Mouse (Mus musculus) MEL (cell line): ENCODE measurements around the gene Stox1. TPM values are rescaled to one million over a fixed set of nuclear protein-coding genes. Genes with fewer than 3 reads are reported as not detected.

Experiments used
- DNase-seq: peaks from one replicate; pipeline ENCODE4 v3.0.0; 2011; ENCODE audit warnings: low read depth, low spot score
- H3K27ac ChIP-seq: 2 replicates; pipeline ENCODE4 v1.5.1; 2012; ENCODE audit warnings: low read depth, mild to moderate bottlenecking, control low read depth, low read length, moderate library complexity; ENCODE audit not compliant: control insufficient read depth
- H3K27me3 ChIP-seq, 2 experiments: fragments of 150-350 bp in 1 of 2; sonication (generic) in 1 of 2; 2 replicates each; pipeline ENCODE4 v1.6.1; 2012; ENCODE audit warnings: low read length in 2 of 2, mild to moderate bottlenecking in 2 of 2, improper control_type of control experiment in 1 of 2, moderate library complexity in 1 of 2; ENCODE audit not compliant: insufficient read depth in 2 of 2, control insufficient read depth in 1 of 2
- H3K36me3 ChIP-seq, 2 experiments: 2 replicates each; pipeline ENCODE4 v1.6.1; 2012 to 2014; ENCODE audit warnings: low read length in 2 of 2, improper control_type of control experiment in 1 of 2, inconsistent platforms in 1 of 2, mild to moderate bottlenecking in 1 of 2; ENCODE audit not compliant: insufficient read depth in 2 of 2, control insufficient read depth in 1 of 2
- H3K4me1 ChIP-seq, 2 experiments: fragments of 150-350 bp in 1 of 2; sonication (generic) in 1 of 2; 2 replicates each; pipeline ENCODE4 v1.6.1; 2012; ENCODE audit warnings: low read length in 2 of 2, improper control_type of control experiment in 1 of 2, mild to moderate bottlenecking in 1 of 2; ENCODE audit not compliant: insufficient read depth in 2 of 2, control insufficient read depth in 1 of 2
- H3K4me3 ChIP-seq, 2 experiments: fragments of 150-350 bp in 1 of 2; sonication (generic) in 1 of 2; 2 replicates each; pipeline ENCODE4 v1.5.1; 2012; ENCODE audit warnings: low read depth in 2 of 2, low read length in 2 of 2, mild to moderate bottlenecking in 2 of 2, moderate library complexity in 2 of 2, control low read depth in 1 of 2, improper control_type of control experiment in 1 of 2; ENCODE audit not compliant: control insufficient read depth in 1 of 2, insufficient read depth in 1 of 2
- H3K79me2 ChIP-seq: 2 replicates; pipeline ENCODE4 v1.6.1; 2012; ENCODE audit warnings: mild to moderate bottlenecking, low read length, moderate library complexity; ENCODE audit not compliant: control insufficient read depth, poor library complexity, insufficient read depth
- H3K9ac ChIP-seq: 2 replicates; pipeline ENCODE4 v1.6.1; 2012; ENCODE audit warnings: low read depth, mild to moderate bottlenecking, control low read depth, low read length, moderate library complexity; ENCODE audit not compliant: control insufficient read depth, poor library complexity, severe bottlenecking
- H3K9me3 ChIP-seq: fragments of 150-350 bp; sonication (generic); replicated peaks from 2 replicates; pipeline ENCODE4 v1.6.1; 2012; ENCODE audit warnings: mild to moderate bottlenecking, low read length, improper control_type of control experiment, moderate library complexity; ENCODE audit not compliant: insufficient read depth
- BHLHE40 ChIP-seq: IDR thresholded peaks from 2 replicates; pipeline ENCODE4 v1.6.1; 2012; ENCODE audit warnings: low read depth, mild to moderate bottlenecking, inconsistent platforms, low read length, improper control_type of control experiment, borderline replicate concordance
- E2F4 ChIP-seq: IDR thresholded peaks from 2 replicates; pipeline ENCODE4 v1.6.1; 2011; ENCODE audit warnings: low read depth, low read length, improper control_type of control experiment, borderline replicate concordance
- ELF1 ChIP-seq: IDR thresholded peaks from 2 replicates; pipeline ENCODE4 v1.6.1; 2014; ENCODE audit warnings: low read depth, mild to moderate bottlenecking, inconsistent platforms, low read length, improper control_type of control experiment, moderate library complexity
- EP300 ChIP-seq, 2 experiments: IDR thresholded peaks; 2 replicates each; pipeline ENCODE4 v1.6.1; 2011; ENCODE audit warnings: improper control_type of control experiment in 2 of 2, low read length in 2 of 2, low read depth in 1 of 2, mild to moderate bottlenecking in 1 of 2
- ETS1 ChIP-seq: IDR thresholded peaks from 2 replicates; pipeline ENCODE4 v1.6.1; 2012; ENCODE audit warnings: low read depth, mild to moderate bottlenecking, inconsistent platforms, low read length, improper control_type of control experiment, moderate library complexity
- GATA1 ChIP-seq: IDR thresholded peaks from 2 replicates; pipeline ENCODE4 v1.6.1; 2011; ENCODE audit warnings: low read depth, low read length, improper control_type of control experiment
- HCFC1 ChIP-seq: IDR thresholded peaks from 2 replicates; pipeline ENCODE4 v1.6.1; 2012; ENCODE audit warnings: low read depth, mild to moderate bottlenecking, inconsistent platforms, low read length, improper control_type of control experiment, moderate library complexity
- MAX ChIP-seq: IDR thresholded peaks from 2 replicates; pipeline ENCODE4 v1.6.1; 2011; ENCODE audit warnings: low read length, improper control_type of control experiment
- MYC ChIP-seq: IDR thresholded peaks from 2 replicates; pipeline ENCODE4 v1.6.1; 2011; ENCODE audit warnings: low read depth, mild to moderate bottlenecking, low read length, improper control_type of control experiment, moderate library complexity
- NELFE ChIP-seq: IDR thresholded peaks from 2 replicates; pipeline ENCODE4 v1.6.1; 2011; ENCODE audit warnings: low read depth, low read length, improper control_type of control experiment
- POLR2AphosphoS2 ChIP-seq: IDR thresholded peaks from 2 replicates; pipeline ENCODE4 v1.6.1; 2011; ENCODE audit warnings: low read length, improper control_type of control experiment
- RAD21 ChIP-seq: IDR thresholded peaks from 2 replicates; pipeline ENCODE4 v1.6.1; 2011; ENCODE audit warnings: mild to moderate bottlenecking, low read depth, low read length, improper control_type of control experiment
- RCOR1 ChIP-seq: IDR thresholded peaks from 2 replicates; pipeline ENCODE4 v1.6.1; 2012; ENCODE audit warnings: low read depth, mild to moderate bottlenecking, inconsistent platforms, low read length, improper control_type of control experiment
- SIN3A ChIP-seq: IDR thresholded peaks from 2 replicates; pipeline ENCODE4 v1.6.1; 2012; ENCODE audit warnings: low read length, improper control_type of control experiment, inconsistent platforms
- TAL1 ChIP-seq: IDR thresholded peaks from 2 replicates; pipeline ENCODE4 v1.6.1; 2012; ENCODE audit warnings: mild to moderate bottlenecking, inconsistent platforms, low read length, moderate library complexity, mixed read lengths
- TCF12 ChIP-seq: IDR thresholded peaks from 2 replicates; pipeline ENCODE4 v1.6.1; 2014; ENCODE audit warnings: low read depth, mild to moderate bottlenecking, inconsistent platforms, low read length, improper control_type of control experiment, moderate library complexity
- polyA plus RNA-seq, 2 experiments: library from polyadenylated mRNA; stranded (reverse) in 1 of 2; unstranded in 1 of 2; fragments of >175 nt in 1 of 2; fragments of >200 nt in 1 of 2; gene quantifications; 2 replicates each; pipeline versions ENCODE4 v1.2.1 to v1.2.4; 2012; ENCODE audit warnings: low replicate concordance in 2 of 2, low read depth in 1 of 2; ENCODE audit not compliant: insufficient read length in 2 of 2, insufficient read depth in 1 of 2, missing spikeins in 1 of 2
- total RNA-seq: library from RNA; depleted of rRNA; stranded (reverse); fragments of 300-350 nt; gene quantifications from 2 replicates; pipeline ENCODE4 v1.2.3, GENCODE M21; 2012

Gene Stox1
- total and polyA plus RNA-seq, 3 experiments, result not detected

DNA sequence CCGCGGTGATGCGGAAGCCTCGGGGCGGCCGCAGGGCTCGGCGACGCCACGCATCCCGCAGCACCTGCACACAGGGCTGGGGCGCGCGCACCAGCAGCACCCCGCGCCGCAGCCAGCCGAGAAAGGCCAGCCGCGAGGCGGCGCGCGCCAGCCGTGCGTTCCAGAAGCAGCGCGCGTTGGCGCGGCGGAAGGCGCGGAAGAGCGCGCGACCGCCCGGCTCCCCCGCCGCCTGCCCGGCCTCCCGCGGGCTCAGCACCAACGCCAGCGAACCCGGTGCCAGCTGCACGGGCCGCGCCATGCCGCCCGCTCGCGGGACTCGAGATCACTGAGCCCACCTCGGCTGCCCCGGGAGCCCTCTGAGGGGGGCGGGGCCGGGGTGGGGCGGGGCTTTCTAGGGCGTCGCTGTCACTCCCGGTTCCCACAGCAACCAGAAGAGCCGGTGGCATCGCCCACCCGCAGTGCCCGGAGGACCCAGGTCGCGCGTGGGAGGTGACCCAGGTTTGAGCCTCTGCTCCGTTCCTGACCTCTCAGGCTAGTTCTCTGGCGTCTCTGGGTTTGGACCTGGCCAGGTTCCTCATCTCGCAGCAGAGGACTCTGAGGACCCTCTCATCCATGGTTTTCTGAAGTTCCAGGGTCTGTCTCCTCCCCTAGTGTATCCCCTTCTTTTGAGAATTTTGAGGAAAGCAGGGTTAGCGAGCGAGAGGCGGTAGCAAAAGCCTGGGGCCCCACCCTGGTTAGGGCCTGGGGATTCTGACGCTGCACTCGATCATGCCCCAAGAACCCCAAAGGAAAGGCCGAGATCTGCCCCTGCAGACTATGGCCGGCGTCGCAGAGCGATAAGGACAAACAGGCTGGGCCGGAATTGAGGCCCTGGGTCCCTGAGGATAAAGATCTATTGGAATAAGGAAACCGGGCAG is at the start of gene Stox1 (continued):
- TF ChIP-seq E2F4, result no peak
- no peak for TF ChIP-seq POLR2AphosphoS2
- no peak for TF ChIP-seq RCOR1
- TF ChIP-seq HCFC1, result no peak
- no peak for TF ChIP-seq NELFE
- TF ChIP-seq, all 39 proteins: peak for 5

DNA sequence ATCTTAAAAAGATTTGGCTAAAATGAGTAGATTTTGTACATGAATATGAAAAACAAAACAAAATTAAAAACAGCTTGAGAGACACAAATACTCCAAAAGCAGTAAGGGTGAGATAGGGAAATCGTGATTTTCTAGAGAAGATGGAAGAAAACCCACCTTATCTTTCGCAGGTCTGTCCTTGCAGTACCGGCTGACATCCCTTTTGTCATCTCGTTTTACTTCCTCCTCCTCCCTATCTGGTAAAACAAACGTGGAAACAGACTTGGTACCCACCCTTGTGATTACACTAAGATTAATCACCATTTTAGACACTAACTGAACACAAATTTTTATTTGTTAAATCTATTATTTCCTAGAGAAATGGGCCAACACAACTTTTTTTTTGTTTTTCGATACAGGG is 24.9 kb upstream of the Stox1 start:
- Histone ChIP-seq H3K4me3 (no peak overlapping the region), H3K4me1 (peaks cover 6 to 7% of the 10 kb centered on the region in 2 experiments), H3K9ac (no peak overlapping the region), H3K79me2 (no peaks in the 10 kb centered on the region), H3K9me3 (no peaks in the 10 kb centered on the region), H3K27ac (peak overlapping the region; percentile 37; the same call in 1 of the 2 replicates), H3K36me3 (peaks cover 14 to 55% of the 10 kb centered on the region in 2 experiments), H3K27me3 (no peaks in the 10 kb centered on the region)
- TF ChIP-seq ELF1, result 0 out of 2 replicates have a peak, but pooled peaks have one; percentile 21
- TF ChIP-seq GATA1, result peak; percentile 92
- peak; percentile 93 for TF ChIP-seq RCOR1
- TF ChIP-seq EP300 (IDR thresholded peaks at IDR 0.05; ENCODE audit: low read depth in 1 of 2, low read length in 2 of 2), result peak; percentile 89 to 90
- peak; percentile 30; the same call in 1 of the 2 replicates for TF ChIP-seq TAL1
- TF ChIP-seq BHLHE40, result no peak
- TF ChIP-seq ETS1, result peak; percentile 57
- no peak for TF ChIP-seq MAX
- no peak for TF ChIP-seq MYC
- peak; percentile 79 for TF ChIP-seq TCF12
- peak; percentile 45; the same call in 1 of the 2 replicates for TF ChIP-seq SIN3A
- peak; percentile 72 for DNase-seq

DNA sequence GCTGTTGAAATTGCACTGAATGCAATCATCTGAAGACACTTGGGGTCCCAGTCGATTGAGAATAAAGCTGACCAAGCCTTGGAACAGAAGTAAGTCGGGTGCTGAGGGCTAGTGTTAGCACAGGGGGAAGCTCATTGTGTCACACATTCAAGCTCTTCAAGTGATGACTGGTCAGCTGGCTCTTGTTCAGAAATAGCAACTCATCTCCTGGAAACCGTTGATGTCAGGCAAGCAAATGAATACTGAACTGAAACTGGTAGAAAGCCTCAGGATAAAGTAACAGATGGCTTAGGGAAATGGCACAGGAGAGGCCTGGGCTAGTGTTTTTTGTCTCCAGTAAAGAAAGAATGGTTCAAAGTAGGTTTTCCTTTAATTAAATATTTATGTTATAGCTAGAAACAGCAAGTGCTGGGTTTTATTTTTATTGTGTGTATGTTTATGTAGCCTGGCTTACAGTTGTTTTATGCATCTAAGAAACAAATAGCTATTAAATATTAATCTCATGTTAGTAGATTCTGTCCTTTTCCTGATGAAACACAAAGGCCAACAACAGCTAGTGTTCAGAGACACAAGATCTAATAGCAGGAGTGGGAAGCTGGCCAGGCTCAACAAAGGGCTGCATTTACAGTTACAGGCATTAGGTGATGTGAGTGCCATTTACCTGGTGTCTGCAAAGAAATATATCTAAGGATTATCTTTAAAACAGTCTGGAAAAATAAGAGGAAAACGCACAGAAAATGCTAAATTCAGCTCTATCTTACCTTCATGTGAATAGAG is 14.2 kb upstream of the Stox1 start:
- H3K4me1 ChIP-seq, result no peaks in the 10 kb centered on the region
- H3K79me2 ChIP-seq, result no peaks in the 10 kb centered on the region
- no peak overlapping the region for H3K4me3 ChIP-seq
- H3K9me3 ChIP-seq, result no peaks in the 10 kb centered on the region
- TF ChIP-seq POLR2AphosphoS2 (0 out of 2 replicates have a peak, but pooled peaks have one; percentile 43), RAD21 (no peak)
- H3K9ac ChIP-seq, result no peak overlapping the region
- no peaks in the 10 kb centered on the region for H3K27me3 ChIP-seq
- no peak overlapping the region for H3K27ac ChIP-seq
- peaks cover 0 to 14% of the 10 kb centered on the region in 2 experiments; a peak in 2 of 4 replicates for H3K36me3 ChIP-seq
- DNase-seq, result no peak
